Mouse (Mus musculus) liver, adult 2 months (tissue): ENCODE data around the gene Srgap1. TPM values are rescaled to one million over a fixed set of nuclear protein-coding genes. Genes with fewer than 3 reads are reported as not detected.
A peak's percentile ranks its signal among the peaks of the same experiment; 100 is the strongest.

Experiments
- DNase-seq: peaks from one replicate; pipeline ENCODE4 v3.0.0-alpha.2; 2011; ENCODE audit warnings: low read depth, low spot score; ENCODE audit errors: extremely low read depth
- H3K27ac ChIP-seq: fragments of 200-500 bp; replicated peaks from 2 replicates; pipeline ENCODE4 v1.5.1; 2012; ENCODE audit warnings: low read depth, mild to moderate bottlenecking, control low read depth, inconsistent platforms, low read length; ENCODE audit not compliant: insufficient read depth
- H3K27me3 ChIP-seq: fragments of 200-500 bp; 2 replicates; pipeline ENCODE4 v1.6.1; 2012; ENCODE audit warnings: mild to moderate bottlenecking, moderate library complexity, low read length, inconsistent platforms; ENCODE audit not compliant: control insufficient read depth, insufficient read depth
- H3K36me3 ChIP-seq: fragments of 200-500 bp; 2 replicates; pipeline ENCODE4 v1.6.1; 2012; ENCODE audit warnings: low read length, inconsistent platforms; ENCODE audit not compliant: control insufficient read depth, insufficient read depth
- H3K4me1 ChIP-seq: fragments of 200-500 bp; 2 replicates; pipeline ENCODE4 v1.6.1; 2011; ENCODE audit warnings: low read length; ENCODE audit not compliant: control insufficient read depth, insufficient read depth
- H3K4me3 ChIP-seq: fragments of 200-500 bp; 2 replicates; pipeline ENCODE4 v1.5.1; 2011; ENCODE audit warnings: low read depth, mild to moderate bottlenecking, control low read depth, low read length, moderate library complexity; ENCODE audit not compliant: insufficient read depth
- H3K79me2 ChIP-seq: fragments of 200-500 bp; 2 replicates; pipeline ENCODE4 v1.6.1; 2012; ENCODE audit warnings: inconsistent platforms, mild to moderate bottlenecking, low read length, moderate library complexity; ENCODE audit not compliant: control insufficient read depth, insufficient read depth
- H3K9ac ChIP-seq: fragments of 200-500 bp; 2 replicates; pipeline ENCODE4 v1.6.1; 2012; ENCODE audit warnings: low read depth, mild to moderate bottlenecking, control low read depth, inconsistent platforms, low read length
- CTCF ChIP-seq: fragments of 200-500 bp; IDR thresholded peaks from 2 replicates; pipeline ENCODE4 v1.5.1; 2011; ENCODE audit warnings: low read depth, low read length, control low read depth
- POLR2A ChIP-seq: fragments of 200-500 bp; IDR thresholded peaks from 2 replicates; pipeline ENCODE4 v1.6.1; 2011; ENCODE audit warnings: low read length, control low read depth; ENCODE audit not compliant: insufficient read depth; ENCODE audit errors: extremely low read depth
- WGBS: fragments of 180-500 bp; shearing (Covaris S2); methylation state at CpG from one replicate; pipeline ENCODE4 v1.1.7; 2018; 5-methylcytosine and 5-hydroxymethylcytosine counted together
- polyA plus RNA-seq: library from polyadenylated mRNA; depleted of rRNA; stranded (reverse); fragments of >200 nt; gene quantifications from 2 replicates; pipeline ENCODE4 v1.2.3, GENCODE M21; 2012
- total RNA-seq: library from RNA; depleted of rRNA; stranded (reverse); fragments of >200 nt; gene quantifications from 2 replicates; pipeline ENCODE4 v1.2.3, GENCODE M21; 2014

The Srgap1 gene
- total and polyA plus RNA-seq, 2 experiments: 0.31 to 0.55 TPM

- no peak overlapping the region for H3K27ac ChIP-seq
- no peaks in the 10 kb centered on the region for H3K27me3 ChIP-seq
- H3K36me3 ChIP-seq: no peaks in the 10 kb centered on the region
- H3K79me2 ChIP-seq: no peaks in the 10 kb centered on the region
- H3K9ac ChIP-seq: no peak overlapping the region
- 69% methylated on average over 3 of the region's 3 CpGs for WGBS
- TF ChIP-seq POLR2A (no peak), CTCF (no peak)
- peaks cover 4% of the 10 kb centered on the region for H3K4me1 ChIP-seq
- no peak for DNase-seq
- H3K4me3 ChIP-seq: no peak overlapping the region
Measured at GRCm38 (mm10) chr10:122016631-122017030, 30.5 kb downstream of the Srgap1 start.

DNA sequence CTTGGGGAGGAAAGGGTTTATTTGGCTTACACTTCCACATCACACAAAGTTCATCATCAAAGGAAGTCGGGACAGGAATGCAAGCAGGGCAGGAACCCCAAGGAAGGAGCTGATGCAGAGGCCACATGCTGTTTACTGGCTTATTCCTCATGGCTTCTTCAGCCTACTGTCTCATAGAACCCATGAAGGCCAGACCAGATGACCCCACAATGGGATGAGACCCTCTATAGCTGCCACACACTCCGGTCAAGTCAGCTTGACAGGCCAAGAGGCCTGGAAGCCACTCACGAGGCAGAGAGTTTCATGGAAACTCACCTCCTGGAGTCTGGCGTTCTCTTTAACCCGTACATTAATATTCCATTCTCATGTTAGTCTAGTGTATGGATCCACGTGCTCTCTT is 34.8 kb downstream of the Srgap1 start:
- H3K4me1 ChIP-seq: no peaks in the 10 kb centered on the region
- no peaks in the 10 kb centered on the region for H3K36me3 ChIP-seq
- TF ChIP-seq POLR2A: no peak
- TF ChIP-seq CTCF: no peak
- no peaks in the 10 kb centered on the region for H3K27me3 ChIP-seq
- 83% methylated on average over 6 of the region's 6 CpGs for WGBS
- no peak overlapping the region for H3K27ac ChIP-seq
- no peak for DNase-seq
- H3K79me2 ChIP-seq: no peaks in the 10 kb centered on the region
- H3K4me3 ChIP-seq: no peak overlapping the region
- H3K9ac ChIP-seq: no peak overlapping the region

DNA sequence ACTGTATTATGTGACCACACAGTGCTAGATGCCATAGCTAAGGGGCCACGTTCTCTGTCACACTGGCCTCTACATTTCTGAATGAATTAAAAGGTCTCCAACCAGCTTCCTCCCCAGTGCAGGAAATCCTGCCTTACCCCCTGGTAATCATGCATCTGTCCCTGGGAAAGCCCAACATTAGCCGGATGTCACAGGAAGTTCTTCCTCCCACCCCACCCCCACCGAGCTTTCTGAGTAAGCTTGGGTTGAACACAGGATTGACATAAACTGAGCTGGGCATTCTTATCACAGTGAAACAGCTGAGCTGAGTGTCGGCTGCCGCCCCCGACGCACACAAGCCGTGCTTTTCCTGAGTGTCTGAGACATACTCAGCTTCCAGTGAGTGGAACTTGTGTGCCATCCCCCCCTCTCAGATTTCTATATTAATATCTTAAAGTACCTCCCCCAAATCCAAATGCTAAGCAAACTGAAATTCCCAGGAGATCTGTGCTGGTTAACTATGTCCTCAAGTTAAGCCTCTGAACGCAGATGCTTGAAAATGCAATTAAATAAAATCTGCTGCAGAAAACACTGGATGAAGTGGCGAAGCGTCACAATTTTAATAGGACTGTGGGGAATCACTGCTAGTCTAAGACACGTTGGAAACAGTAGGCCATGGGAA is 38.3 kb downstream of the Srgap1 start:
- Histone ChIP-seq H3K4me1 (no peaks in the 10 kb centered on the region; the same call in 1 of the 2 replicates), H3K27me3 (no peaks in the 10 kb centered on the region), H3K4me3 (no peak overlapping the region), H3K27ac (0 out of 2 replicates have a peak overlapping the region, but pooled peaks have one; percentile 29), H3K9ac (no peak overlapping the region), H3K36me3 (no peaks in the 10 kb centered on the region), H3K79me2 (no peaks in the 10 kb centered on the region)
- DNase-seq: peak; percentile 12
- WGBS: 47% methylated on average over 12 of the region's 12 CpGs
- TF ChIP-seq POLR2A (no peak), CTCF (no peak)

GRCm38 (mm10) chr10:122008370-122008730 is 38.8 kb downstream of the Srgap1 start:
- Histone ChIP-seq H3K27me3 (no peaks in the 10 kb centered on the region), H3K4me3 (no peak overlapping the region), H3K36me3 (no peaks in the 10 kb centered on the region), H3K9ac (no peak overlapping the region), H3K4me1 (no peaks in the 10 kb centered on the region; the same call in 1 of the 2 replicates), H3K79me2 (no peaks in the 10 kb centered on the region), H3K27ac (0 out of 2 replicates have a peak overlapping the region, but pooled peaks have one; percentile 29)
- TF ChIP-seq CTCF (no peak), POLR2A (no peak)
- WGBS: 43% methylated on average over 2 of the region's 2 CpGs
- DNase-seq: no peak

GRCm38 (mm10) chr10:122006606-122007005 is 40.5 kb downstream of the Srgap1 start:
- DNase-seq: no peak
- Histone ChIP-seq H3K27me3 (no peaks in the 10 kb centered on the region), H3K27ac (no peak overlapping the region), H3K4me3 (no peak overlapping the region), H3K9ac (no peak overlapping the region), H3K4me1 (no peaks in the 10 kb centered on the region; the same call in 1 of the 2 replicates), H3K79me2 (no peaks in the 10 kb centered on the region), H3K36me3 (no peaks in the 10 kb centered on the region)
- TF ChIP-seq CTCF (no peak), POLR2A (no peak)
- WGBS: 79% methylated on average over 5 of the region's 5 CpGs

- Histone ChIP-seq H3K27ac (no peak overlapping the region), H3K79me2 (no peaks in the 10 kb centered on the region), H3K4me3 (no peak overlapping the region), H3K9ac (no peak overlapping the region), H3K27me3 (no peaks in the 10 kb centered on the region), H3K36me3 (no peaks in the 10 kb centered on the region), H3K4me1 (no peaks in the 10 kb centered on the region; the same call in 1 of the 2 replicates)
- 67% methylated on average over 6 of the region's 6 CpGs for WGBS
- DNase-seq: no peak
- TF ChIP-seq CTCF: no peak
- TF ChIP-seq POLR2A: no peak
Measured at GRCm38 (mm10) chr10:122006151-122006550, 41.0 kb downstream of the Srgap1 start.
